Mouse (Mus musculus) heart, embryonic 14.5 days (tissue): ENCODE results near the gene Nav3. TPM values are rescaled to one million over a fixed set of nuclear protein-coding genes. Genes with fewer than 3 reads are reported as not detected.

Experiments
- ATAC-seq: fragments of 200-750 bp; cut with Nextera tagmentation; 2 replicates; pipeline ENCODE4 v1.8.0; 2017; ENCODE audit warnings: low read depth, moderate TSS enrichment; ENCODE audit not compliant: insufficient number of reproducible peaks, insufficient read depth, low FRiP score
- H3K27ac ChIP-seq, 2 experiments: fragments of 200-500 bp in 1 of 2; fragments of 300-500 bp in 1 of 2; sonication (generic) in 1 of 2; replicated peaks in 1 of 2; 2 replicates each; pipeline ENCODE4 v1.5.1; 2012 to 2014; ENCODE audit warnings: low read depth in 2 of 2, low read length in 2 of 2, control low read depth in 1 of 2, mild to moderate bottlenecking in 1 of 2, mixed read lengths in 1 of 2; ENCODE audit not compliant: control insufficient read depth in 1 of 2, insufficient read depth in 1 of 2
- H3K27me3 ChIP-seq: fragments of 300-500 bp; sonication (generic); 2 replicates; pipeline ENCODE4 v1.6.1; 2014; ENCODE audit warnings: mild to moderate bottlenecking, low read length, control low read depth; ENCODE audit not compliant: control insufficient read depth, insufficient read depth
- H3K36me3 ChIP-seq: fragments of 300-500 bp; sonication (generic); 2 replicates; pipeline ENCODE4 v1.6.1; 2014; ENCODE audit warnings: mild to moderate bottlenecking, control low read depth, low read length, mixed read lengths; ENCODE audit not compliant: control insufficient read depth, insufficient read depth
- H3K4me1 ChIP-seq, 2 experiments: fragments of 200-500 bp in 1 of 2; fragments of 300-500 bp in 1 of 2; sonication (generic) in 1 of 2; 2 replicates each; pipeline ENCODE4 v1.6.1; 2012 to 2014; ENCODE audit warnings: low read length in 2 of 2, control low read depth in 1 of 2, mixed read lengths in 1 of 2; ENCODE audit not compliant: control insufficient read depth in 2 of 2, insufficient read depth in 2 of 2
- H3K4me2 ChIP-seq: fragments of 300-500 bp; sonication (generic); 2 replicates; pipeline ENCODE4 v1.6.1; 2014; ENCODE audit warnings: mild to moderate bottlenecking, low read length
- H3K4me3 ChIP-seq, 2 experiments: fragments of 200-500 bp in 1 of 2; fragments of 300-500 bp in 1 of 2; sonication (generic) in 1 of 2; 2 replicates each; pipeline ENCODE4 v1.5.1; 2012 to 2014; ENCODE audit warnings: low read length in 2 of 2, mild to moderate bottlenecking in 2 of 2, control low read depth in 1 of 2, low read depth in 1 of 2, moderate library complexity in 1 of 2; ENCODE audit not compliant: control insufficient read depth in 1 of 2, insufficient read depth in 1 of 2
- H3K9ac ChIP-seq: fragments of 300-500 bp; sonication (generic); 2 replicates; pipeline ENCODE4 v1.6.1; 2014; ENCODE audit warnings: mild to moderate bottlenecking, low read length
- H3K9me3 ChIP-seq: fragments of 300-500 bp; sonication (generic); 2 replicates; pipeline ENCODE4 v1.6.1; 2016; ENCODE audit warnings: low read length, control low read depth; ENCODE audit not compliant: control insufficient read depth
- WGBS: fragments of 180-500 bp; shearing (Covaris S2); extraction: QIAGEN DNeasy Blood & Tissue Kit; methylation state at CpG from one replicate; pipeline ENCODE4 v1.1.7; 2014; 5-methylcytosine and 5-hydroxymethylcytosine counted together
- polyA plus RNA-seq: library from polyadenylated mRNA; unstranded; fragments of >200 nt; fragmentation: Nextera tagmentation; extraction: Ambion mirVana; gene quantifications from 2 replicates; pipeline ENCODE4 v1.2.1, GENCODE M21; 2014

Gene Nav3
- polyA plus RNA-seq, 1 experiment from 2014 or later: 4.2 TPM

DNA sequence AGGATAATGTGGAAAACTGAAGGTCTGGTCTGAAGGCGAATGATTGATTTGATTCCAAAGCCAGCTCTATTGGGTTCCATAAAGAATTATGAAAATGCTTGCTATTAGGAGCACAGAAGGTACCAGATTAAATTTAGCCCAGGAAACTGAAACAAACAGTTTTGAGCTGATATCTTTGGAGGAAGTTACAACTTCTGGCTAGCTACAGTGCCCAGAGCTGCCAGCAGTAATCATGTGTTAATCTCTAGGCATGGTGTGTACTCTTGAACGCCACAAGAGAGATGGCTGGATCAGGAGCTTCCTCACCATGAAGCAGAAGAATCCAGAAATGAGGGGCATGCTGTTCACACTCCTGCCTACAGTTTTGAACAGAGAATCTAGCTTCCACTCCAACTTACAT is 300.5 kb downstream of the Nav3 start:
- Histone ChIP-seq H3K4me3 (no peak overlapping the region), H3K27me3 (no peaks in the 10 kb centered on the region), H3K9me3 (no peaks in the 10 kb centered on the region), H3K36me3 (no peaks in the 10 kb centered on the region), H3K4me1 (peaks cover 3 to 6% of the 10 kb centered on the region in 2 experiments; a peak in 2 of 4 replicates), H3K4me2 (no peak overlapping the region), H3K27ac (no peak overlapping the region), H3K9ac (no peak overlapping the region)
- no peak for ATAC-seq
- WGBS: 57% methylated on average over 2 of the region's 2 CpGs

DNA sequence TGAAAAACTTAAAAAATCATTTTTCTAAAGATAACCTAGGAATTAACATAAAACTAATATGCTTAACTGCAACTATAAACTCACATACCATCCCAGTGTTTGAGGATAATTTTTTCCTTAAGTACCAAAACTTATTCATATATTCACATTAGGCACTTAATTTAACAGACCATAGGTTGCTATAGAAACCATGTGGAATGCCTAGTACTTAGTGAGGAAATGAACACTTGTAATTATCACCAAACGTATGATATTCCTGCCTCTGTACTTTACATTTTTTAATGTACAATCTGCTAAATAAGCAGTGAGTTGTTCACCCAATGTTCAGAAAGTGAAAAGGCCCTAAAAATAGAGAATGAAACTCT is 301.1 kb downstream of the Nav3 start:
- Histone ChIP-seq H3K27ac (no peak overlapping the region), H3K36me3 (no peaks in the 10 kb centered on the region), H3K27me3 (no peaks in the 10 kb centered on the region), H3K9ac (no peak overlapping the region), H3K4me3 (no peak overlapping the region), H3K4me2 (no peak overlapping the region), H3K9me3 (no peaks in the 10 kb centered on the region), H3K4me1 (peaks cover 3 to 6% of the 10 kb centered on the region in 2 experiments; a peak in 2 of 4 replicates)
- no peak for ATAC-seq
- 71% methylated on average over 1 of the region's 1 CpGs for WGBS

DNA sequence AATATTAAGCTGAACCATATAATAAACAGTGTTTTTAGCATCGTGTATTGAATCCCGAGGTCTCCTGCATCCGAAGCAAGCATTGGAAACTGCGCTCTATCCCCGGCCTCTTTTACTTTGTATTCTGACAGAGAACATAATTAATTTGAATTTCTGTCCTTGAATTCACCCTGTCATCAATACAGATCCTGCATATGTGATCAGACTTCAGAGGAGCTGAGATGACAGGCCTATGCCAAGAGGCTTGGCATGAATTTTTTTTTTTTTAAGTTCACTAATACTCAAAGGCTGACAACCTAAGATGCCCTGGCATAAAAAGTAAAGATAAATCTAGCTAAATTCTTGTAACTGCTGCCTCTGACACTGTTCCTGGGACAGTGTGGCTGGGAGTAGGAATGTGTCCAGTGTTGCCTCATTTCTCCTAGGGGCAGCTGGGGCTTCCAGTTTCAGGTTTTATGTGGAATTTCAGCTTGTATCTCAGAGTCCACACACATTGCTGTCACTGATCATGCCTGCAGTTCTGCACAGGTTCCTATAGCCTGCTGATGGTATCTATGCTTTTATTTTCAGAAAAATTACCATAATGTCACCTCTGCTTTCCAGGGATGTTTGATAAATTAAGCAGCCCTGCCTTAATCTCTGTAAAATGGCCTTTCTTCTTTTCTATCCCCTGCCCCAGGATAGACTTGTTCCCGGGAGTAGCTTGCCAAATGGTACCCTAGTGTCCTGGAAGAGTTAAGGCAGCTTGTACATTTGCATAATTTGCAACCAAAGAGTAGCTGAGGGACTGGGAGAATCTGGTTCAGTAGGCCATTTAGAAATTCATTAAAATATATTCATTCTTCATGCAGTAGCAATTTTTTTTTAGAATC is 301.8 kb downstream of the Nav3 start:
- H3K27me3 ChIP-seq: no peaks in the 10 kb centered on the region
- H3K4me3 ChIP-seq: no peak overlapping the region
- no peak overlapping the region for H3K9ac ChIP-seq
- peaks cover 3 to 4% of the 10 kb centered on the region in 2 experiments; a peak in 2 of 4 replicates for H3K4me1 ChIP-seq
- H3K9me3 ChIP-seq: no peaks in the 10 kb centered on the region
- 79% methylated on average over 6 of the region's 6 CpGs for WGBS
- H3K27ac ChIP-seq: no peak overlapping the region
- H3K4me2 ChIP-seq: no peak overlapping the region
- H3K36me3 ChIP-seq: no peaks in the 10 kb centered on the region
- ATAC-seq: no peak

DNA sequence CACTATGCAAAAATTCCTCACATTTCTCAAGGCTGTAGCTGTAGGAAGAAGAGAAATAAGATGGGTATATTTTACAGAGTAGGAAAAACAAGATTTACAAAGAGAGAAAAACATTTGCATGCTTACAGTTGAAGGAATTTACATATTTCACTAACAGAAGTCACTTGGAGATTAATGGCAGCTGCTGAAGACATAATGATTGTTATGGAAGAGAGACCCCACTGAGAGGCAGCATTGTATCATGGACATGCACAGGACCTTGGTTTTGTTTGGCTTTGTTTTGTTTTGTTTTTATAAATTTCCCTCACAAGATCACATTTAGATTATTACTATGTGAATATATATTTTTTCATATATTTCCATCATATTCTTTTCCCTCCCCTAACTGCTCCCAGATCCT is 335.4 kb downstream of the Nav3 start:
- no peak overlapping the region for H3K9ac ChIP-seq
- no peak overlapping the region for H3K4me2 ChIP-seq
- H3K9me3 ChIP-seq: no peaks in the 10 kb centered on the region
- no peaks in the 10 kb centered on the region for H3K4me1 ChIP-seq
- H3K36me3 ChIP-seq: no peaks in the 10 kb centered on the region
- ATAC-seq: no peak
- no peaks in the 10 kb centered on the region for H3K27me3 ChIP-seq
- H3K4me3 ChIP-seq: no peak overlapping the region
- H3K27ac ChIP-seq: no peak overlapping the region

DNA sequence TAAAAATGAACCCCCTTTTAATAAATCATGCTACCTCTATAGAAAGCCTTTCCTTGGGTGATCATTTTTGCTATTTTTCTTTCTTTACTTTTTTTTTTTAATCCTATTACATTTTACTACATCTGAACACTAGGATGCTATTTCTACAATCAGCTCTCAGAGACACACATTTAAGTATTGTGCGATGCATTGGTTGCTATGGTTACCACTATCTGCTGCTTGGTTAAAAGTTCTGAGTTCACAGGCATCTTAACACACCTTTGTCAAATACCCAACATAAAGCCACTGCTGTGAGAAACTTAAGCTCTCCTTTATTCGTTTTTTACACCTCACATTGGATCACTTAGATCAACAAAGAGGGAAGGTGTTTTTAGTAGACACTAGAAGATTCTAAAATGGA is 338.7 kb downstream of the Nav3 start:
- no peak for ATAC-seq
- Histone ChIP-seq H3K36me3 (no peaks in the 10 kb centered on the region), H3K9ac (no peak overlapping the region), H3K4me2 (no peak overlapping the region), H3K4me3 (no peak overlapping the region), H3K27me3 (no peaks in the 10 kb centered on the region), H3K27ac (no peak overlapping the region), H3K4me1 (no peaks in the 10 kb centered on the region), H3K9me3 (no peaks in the 10 kb centered on the region)
- WGBS: 58% methylated on average over 2 of the region's 2 CpGs

DNA sequence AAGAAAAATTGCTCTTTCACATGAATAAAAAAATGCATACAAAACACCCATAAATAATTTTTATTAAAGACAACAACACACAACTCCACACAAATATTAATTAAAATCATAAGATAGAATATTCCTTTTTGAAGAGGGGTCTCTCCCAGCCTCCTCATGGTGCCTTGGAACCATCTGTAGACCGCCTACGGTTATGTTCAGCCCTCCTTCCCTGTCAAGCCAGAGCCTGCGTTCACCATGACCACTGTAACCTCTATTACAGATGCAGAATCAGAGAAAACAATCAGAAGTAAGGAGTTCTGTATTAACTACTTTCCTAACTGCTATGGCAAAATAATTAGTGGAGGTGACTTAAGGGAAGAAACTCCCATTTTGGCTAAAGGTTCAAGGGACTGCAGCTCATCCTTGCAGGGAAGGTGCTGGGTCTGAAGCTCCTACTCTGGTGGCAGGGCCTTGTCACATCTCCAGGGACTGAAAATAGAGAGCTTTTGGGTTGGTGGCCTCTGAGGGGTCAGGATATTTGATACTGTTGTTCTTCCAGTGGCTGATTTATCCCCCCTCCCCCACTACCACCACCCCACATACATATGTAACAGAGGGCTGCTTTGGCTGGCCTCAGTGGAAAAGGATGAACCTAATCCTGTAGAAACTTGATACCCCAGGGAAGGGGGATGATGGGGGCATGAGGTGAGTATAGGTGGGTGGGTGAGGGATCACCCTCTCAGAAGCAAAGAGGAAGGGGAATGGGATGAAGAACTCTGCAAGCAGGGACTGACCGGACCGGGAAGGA is 343.1 kb downstream of the Nav3 start:
- Histone ChIP-seq H3K9ac (no peak overlapping the region), H3K27ac (no peak overlapping the region), H3K4me1 (no peaks in the 10 kb centered on the region), H3K4me2 (no peak overlapping the region), H3K36me3 (no peaks in the 10 kb centered on the region), H3K9me3 (no peaks in the 10 kb centered on the region), H3K4me3 (no peak overlapping the region), H3K27me3 (no peaks in the 10 kb centered on the region)
- ATAC-seq: no peak
- 66% methylated on average over 5 of the region's 5 CpGs for WGBS

DNA sequence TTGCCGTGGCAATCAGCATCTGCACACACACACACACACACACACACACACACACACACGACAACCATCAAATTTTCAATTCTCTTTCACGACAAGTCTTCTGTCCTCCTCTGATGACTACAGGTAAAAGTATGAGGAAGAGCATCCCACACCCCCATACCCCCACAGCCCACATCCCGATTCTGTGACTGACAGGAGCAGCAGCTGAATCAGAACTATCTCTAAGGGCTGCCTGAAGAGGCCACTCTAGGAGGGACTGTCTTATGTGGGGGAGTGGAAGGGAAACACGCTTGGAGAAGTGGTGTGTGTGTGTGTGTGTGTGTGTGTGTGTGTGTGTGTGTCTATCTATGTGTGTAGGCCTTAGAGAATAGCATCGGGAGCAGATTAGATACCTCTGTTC is 352.7 kb downstream of the Nav3 start:
- Histone ChIP-seq H3K36me3 (no peaks in the 10 kb centered on the region), H3K27me3 (no peaks in the 10 kb centered on the region), H3K4me2 (no peak overlapping the region), H3K9me3 (no peaks in the 10 kb centered on the region), H3K4me1 (no peaks in the 10 kb centered on the region), H3K9ac (no peak overlapping the region), H3K4me3 (no peak overlapping the region), H3K27ac (no peak overlapping the region)
- WGBS: 64% methylated on average over 6 of the region's 6 CpGs
- ATAC-seq: no peak
